Mouse (Mus musculus) CH12.LX (cell line): ENCODE results near the gene Tmem198. TPM values are rescaled to one million over a fixed set of nuclear protein-coding genes. Genes with fewer than 3 reads are reported as not detected.

Source experiments
- DNase-seq: peaks from one replicate; pipeline ENCODE4 v3.0.0-alpha.2; 2013; ENCODE audit errors: extremely low read depth
- H3K27ac ChIP-seq: 2 replicates; pipeline ENCODE4 v1.5.1; 2012; ENCODE audit warnings: low read depth, mild to moderate bottlenecking, control low read depth, moderate library complexity; ENCODE audit not compliant: insufficient read depth
- H3K27me3 ChIP-seq: replicated peaks from 2 replicates; pipeline ENCODE3; 2012; ENCODE audit warnings: inconsistent platforms
- H3K36me3 ChIP-seq, 2 experiments: replicated peaks in 1 of 2; 2 replicates each; pipeline versions ENCODE3 to v1.6.1; 2012; ENCODE audit warnings: inconsistent platforms in 1 of 2, low read length in 1 of 2, mild to moderate bottlenecking in 1 of 2, mixed read lengths in 1 of 2, moderate library complexity in 1 of 2; ENCODE audit not compliant: control insufficient read depth in 1 of 2, insufficient read depth in 1 of 2
- H3K4me1 ChIP-seq, 2 experiments: 2 replicates each; pipeline ENCODE4 v1.6.1; 2012; ENCODE audit warnings: inconsistent platforms in 1 of 2, moderate library complexity in 1 of 2; ENCODE audit not compliant: insufficient read depth in 2 of 2, control insufficient read depth in 1 of 2
- H3K4me2 ChIP-seq: 2 replicates; pipeline ENCODE4 v1.6.1; 2012; ENCODE audit warnings: low read depth, mild to moderate bottlenecking, control low read depth; ENCODE audit not compliant: poor library complexity, insufficient read depth, severe bottlenecking
- H3K4me3 ChIP-seq, 3 experiments: fragments of 150-350 bp in 1 of 3; sonication (generic) in 1 of 3; replicated peaks in 1 of 3; 2 replicates each; pipeline versions ENCODE3 to v1.5.1; 2011 to 2012; ENCODE audit warnings: low read depth in 2 of 3, low read length in 2 of 3, mild to moderate bottlenecking in 2 of 3, moderate library complexity in 2 of 3, control low read depth in 1 of 3, improper control_type of control experiment in 1 of 3, inconsistent platforms in 1 of 3, mixed read lengths in 1 of 3; ENCODE audit not compliant: poor library complexity in 1 of 3
- H3K79me2 ChIP-seq: replicated peaks from 2 replicates; pipeline ENCODE4 v1.6.1; 2012; ENCODE audit warnings: mild to moderate bottlenecking, moderate library complexity; ENCODE audit not compliant: control insufficient read depth, poor library complexity, insufficient read depth, severe bottlenecking; ENCODE audit errors: extremely low read depth
- H3K9ac ChIP-seq: 2 replicates; pipeline ENCODE4 v1.6.1; 2012; ENCODE audit warnings: low read depth, mild to moderate bottlenecking, control low read depth, moderate library complexity; ENCODE audit not compliant: insufficient read depth
- H3K9me3 ChIP-seq: replicated peaks from 2 replicates; pipeline ENCODE3; 2012; ENCODE audit warnings: low read length, inconsistent platforms, mixed read lengths
- BHLHE40 ChIP-seq: IDR thresholded peaks from 2 replicates; pipeline ENCODE4 v1.6.1; 2011; ENCODE audit warnings: mild to moderate bottlenecking, low read depth, low read length, improper control_type of control experiment
- CHD1 ChIP-seq: IDR thresholded peaks from 2 replicates; pipeline ENCODE4 v1.6.1; 2012; ENCODE audit warnings: low read depth, low read length, improper control_type of control experiment, inconsistent platforms
- CHD2 ChIP-seq: IDR thresholded peaks from 2 replicates; pipeline ENCODE4 v1.6.1; 2011; ENCODE audit warnings: low read length, improper control_type of control experiment
- CTCF ChIP-seq, 2 experiments: IDR thresholded peaks in 1 of 2; conservative IDR thresholded peaks in 1 of 2; 2 replicates each; pipeline ENCODE4 v1.5.1; 2011 to 2012; ENCODE audit warnings: low read depth in 2 of 2, low read length in 2 of 2, improper control_type of control experiment in 1 of 2, inconsistent platforms in 1 of 2, mild to moderate bottlenecking in 1 of 2, moderate library complexity in 1 of 2
- E2F4 ChIP-seq: IDR thresholded peaks from 2 replicates; pipeline ENCODE4 v1.6.1; 2011; ENCODE audit warnings: low read depth, low read length, improper control_type of control experiment; ENCODE audit not compliant: insufficient replicate concordance
- EP300 ChIP-seq: IDR thresholded peaks from 2 replicates; pipeline ENCODE4 v1.6.1; 2011; ENCODE audit warnings: low read length, improper control_type of control experiment
- ETS1 ChIP-seq: conservative IDR thresholded peaks from 2 replicates; pipeline ENCODE4 v1.6.1; 2012; ENCODE audit warnings: low read depth, mild to moderate bottlenecking, inconsistent platforms, low read length, improper control_type of control experiment, moderate library complexity
- GABPA ChIP-seq: IDR thresholded peaks from 2 replicates; pipeline ENCODE4 v1.6.1; 2012; ENCODE audit warnings: low read depth, low read length, improper control_type of control experiment, inconsistent platforms; ENCODE audit not compliant: insufficient replicate concordance
- HCFC1 ChIP-seq: IDR thresholded peaks from 2 replicates; pipeline ENCODE4 v1.6.1; 2012; ENCODE audit warnings: low read depth, mild to moderate bottlenecking, inconsistent platforms, low read length, improper control_type of control experiment
- JUN ChIP-seq: IDR thresholded peaks from 2 replicates; pipeline ENCODE4 v1.6.1; 2011; ENCODE audit warnings: low read depth, mild to moderate bottlenecking, low read length, improper control_type of control experiment, moderate library complexity; ENCODE audit not compliant: insufficient read depth
- JUND ChIP-seq: conservative IDR thresholded peaks from 2 replicates; pipeline ENCODE4 v1.6.1; 2011; ENCODE audit warnings: low read depth, low read length, improper control_type of control experiment
- MAFK ChIP-seq: IDR thresholded peaks from 2 replicates; pipeline ENCODE4 v1.6.1; 2011; ENCODE audit warnings: low read length, improper control_type of control experiment; ENCODE audit not compliant: insufficient replicate concordance
- MAZ ChIP-seq: IDR thresholded peaks from 2 replicates; pipeline ENCODE4 v1.6.1; 2012; ENCODE audit warnings: low read depth, mild to moderate bottlenecking, inconsistent platforms, low read length, improper control_type of control experiment, moderate library complexity
- MEF2A ChIP-seq: IDR thresholded peaks from 2 replicates; pipeline ENCODE4 v1.6.1; 2014; ENCODE audit warnings: low read depth, mild to moderate bottlenecking, inconsistent platforms, low read length, improper control_type of control experiment, borderline replicate concordance
- MYC ChIP-seq: IDR thresholded peaks from 2 replicates; pipeline ENCODE4 v1.6.1; 2011; ENCODE audit warnings: low read depth, mild to moderate bottlenecking, improper control_type of control experiment, low read length
- NELFE ChIP-seq: IDR thresholded peaks from 2 replicates; pipeline ENCODE4 v1.6.1; 2011; ENCODE audit warnings: low read depth, low read length, improper control_type of control experiment
- NRF1 ChIP-seq: IDR thresholded peaks from 2 replicates; pipeline ENCODE4 v1.6.1; 2014; ENCODE audit warnings: low read depth, mild to moderate bottlenecking, inconsistent platforms, low read length, improper control_type of control experiment, moderate library complexity
- PAX5 ChIP-seq: IDR thresholded peaks from 2 replicates; pipeline ENCODE4 v1.6.1; 2012; ENCODE audit warnings: low read length, inconsistent platforms, mixed read lengths
- POLR2A ChIP-seq: IDR thresholded peaks from 2 replicates; pipeline ENCODE4 v1.6.1; 2011; ENCODE audit warnings: low read depth, mild to moderate bottlenecking, improper control_type of control experiment, low read length
- TCF12 ChIP-seq: IDR thresholded peaks from 2 replicates; pipeline ENCODE4 v1.6.1; 2014; ENCODE audit warnings: low read depth, mild to moderate bottlenecking, inconsistent platforms, low read length, improper control_type of control experiment
- UBTF ChIP-seq: IDR thresholded peaks from 2 replicates; pipeline ENCODE4 v1.6.1; 2012; ENCODE audit warnings: low read depth, mild to moderate bottlenecking, inconsistent platforms, low read length, improper control_type of control experiment, moderate library complexity
- USF1 ChIP-seq: IDR thresholded peaks from 2 replicates; pipeline ENCODE4 v1.6.1; 2014; ENCODE audit warnings: low read depth, mild to moderate bottlenecking, inconsistent platforms, low read length, improper control_type of control experiment
- USF2 ChIP-seq: conservative IDR thresholded peaks from 2 replicates; pipeline ENCODE4 v1.6.1; 2011; ENCODE audit warnings: low read depth, low read length, improper control_type of control experiment
- ZMIZ1 ChIP-seq: IDR thresholded peaks from 2 replicates; pipeline ENCODE4 v1.6.1; 2012; ENCODE audit warnings: low read depth, mild to moderate bottlenecking, inconsistent platforms, low read length, improper control_type of control experiment
- ZNF384 ChIP-seq: IDR thresholded peaks from 2 replicates; pipeline ENCODE4 v1.6.1; 2012; ENCODE audit warnings: low read depth, low read length, improper control_type of control experiment, inconsistent platforms
- dilution Hi-C: fragments of 300-500 bp; cut with MboI; formaldehyde crosslinking; loops from 2 replicates; pipeline ENCODE4 v1.14.3; 2020; ENCODE audit warnings: low sequenced_read_pairs; ENCODE audit not compliant: extremely low pct_unique_long_range_greater_than_20kb, extremely low pct_ligation_motif_present
- in situ Hi-C: fragments of 300-500 bp; cut with MboI; formaldehyde crosslinking; loops from 3 replicates; pipeline ENCODE4 v1.14.3; 2019; ENCODE audit warnings: low sequenced_read_pairs, low pct_ligation_motif_present, low pct_unique_long_range_greater_than_20kb, mixed read lengths
- polyA plus RNA-seq: library from polyadenylated mRNA; unstranded; fragments of >175 nt; gene quantifications from 2 replicates; pipeline ENCODE4 v1.2.1, GENCODE M21; 2012; ENCODE audit warnings: low read depth; ENCODE audit not compliant: insufficient read length
- total RNA-seq, 2 experiments: library from RNA; depleted of rRNA; stranded (reverse); fragments of 300-350 nt in 1 of 2; fragments of >200 nt in 1 of 2; gene quantifications; 2 replicates each; pipeline ENCODE4 v1.2.3; 2012 to 2014

Tmem198 gene
- total and polyA plus RNA-seq, 3 experiments: 0.51 to 1.1 (median 0.80) TPM

- H3K9ac ChIP-seq: no peak overlapping the region
- no peaks in the 10 kb centered on the region for H3K4me1 ChIP-seq
- peaks cover 10% of the 10 kb centered on the region for H3K9me3 ChIP-seq
- H3K79me2 ChIP-seq: no peaks in the 10 kb centered on the region
- H3K27me3 ChIP-seq: peaks cover 14% of the 10 kb centered on the region
- H3K36me3 ChIP-seq: no peaks in the 10 kb centered on the region
- no peak for DNase-seq
- no peak overlapping the region for H3K4me3 ChIP-seq
- H3K27ac ChIP-seq: no peak overlapping the region
- TF ChIP-seq UBTF (no peak), TCF12 (no peak), POLR2A (no peak), E2F4 (no peak), USF1 (no peak), CTCF (conservative IDR thresholded peaks at IDR 0.05 in 1 of 2, IDR thresholded peaks at IDR 0.05 in 1 of 2; ENCODE audit: low read depth in 2 of 2, low read length in 2 of 2) (no peak), HCFC1 (no peak), ETS1 (no peak), CHD2 (no peak)
- H3K4me2 ChIP-seq: no peak overlapping the region
- in situ Hi-C loops (no loop called here), dilution Hi-C loops (no loop called here)
Measured at GRCm38 (mm10) chr1:75509586-75509985, 30.3 kb downstream of the Tmem198 start.

GRCm38 (mm10) chr1:75510154-75510553 is 30.8 kb downstream of the Tmem198 start:
- dilution Hi-C loops: no loop called here
- in situ Hi-C loops: no loop called here
- no peak for DNase-seq

GRCm38 (mm10) chr1:75511437-75512210 is 32.3 kb downstream of the Tmem198 start:
- Histone ChIP-seq H3K36me3 (no peaks in the 10 kb centered on the region), H3K27ac (no peak overlapping the region), H3K4me3 (no peak overlapping the region), H3K27me3 (peaks cover 16% of the 10 kb centered on the region), H3K79me2 (no peaks in the 10 kb centered on the region), H3K4me2 (no peak overlapping the region), H3K9me3 (no peaks in the 10 kb centered on the region), H3K9ac (no peak overlapping the region), H3K4me1 (no peaks in the 10 kb centered on the region)
- no peak for TF ChIP-seq JUN
- no peak for TF ChIP-seq MAFK
- TF ChIP-seq JUND: no peak
- TF ChIP-seq ZNF384: no peak
- TF ChIP-seq BHLHE40: no peak
- TF ChIP-seq ZMIZ1: no peak
- TF ChIP-seq USF1: no peak
- no peak for TF ChIP-seq CTCF (conservative IDR thresholded peaks at IDR 0.05 in 1 of 2, IDR thresholded peaks at IDR 0.05 in 1 of 2; ENCODE audit: low read depth in 2 of 2, low read length in 2 of 2)
- no peak for TF ChIP-seq E2F4
- no peak for TF ChIP-seq HCFC1
- no peak for TF ChIP-seq NRF1
- TF ChIP-seq GABPA: no peak
- TF ChIP-seq MAZ: no peak
- no peak for TF ChIP-seq USF2
- no peak for TF ChIP-seq MYC
- no peak for TF ChIP-seq EP300
- no peak for TF ChIP-seq MEF2A
- no peak for TF ChIP-seq PAX5
- dilution Hi-C loops: no loop called here
- DNase-seq: no peak
- in situ Hi-C loops: no loop called here

More at GRCm38 (mm10) chr1:75510154-75510553, 30.8 kb downstream of the Tmem198 start:
- Histone ChIP-seq H3K9ac (no peak overlapping the region), H3K9me3 (peaks cover 8% of the 10 kb centered on the region), H3K4me3 (no peak overlapping the region), H3K27me3 (peaks cover 14% of the 10 kb centered on the region), H3K36me3 (no peaks in the 10 kb centered on the region), H3K4me1 (no peaks in the 10 kb centered on the region), H3K27ac (no peak overlapping the region), H3K4me2 (no peak overlapping the region), H3K79me2 (no peaks in the 10 kb centered on the region)
- no peak for TF ChIP-seq CTCF (conservative IDR thresholded peaks at IDR 0.05 in 1 of 2, IDR thresholded peaks at IDR 0.05 in 1 of 2; ENCODE audit: low read depth in 2 of 2, low read length in 2 of 2)
- TF ChIP-seq CHD1: no peak
- no peak for TF ChIP-seq NRF1
- no peak for TF ChIP-seq ETS1
- TF ChIP-seq NELFE: no peak
